Mouse (Mus musculus) ES-Bruce4 (cell line): ENCODE measurements around the gene Timm44. TPM values are rescaled to one million over a fixed set of nuclear protein-coding genes. Genes with fewer than 3 reads are reported as not detected.

ENCODE experiments used
- H3K27ac ChIP-seq: 2 replicates; pipeline ENCODE4 v1.5.1; 2012; ENCODE audit warnings: low read length, inconsistent platforms; ENCODE audit not compliant: insufficient read depth
- H3K27me3 ChIP-seq: 2 replicates; pipeline ENCODE4 v1.6.1; 2012; ENCODE audit warnings: mild to moderate bottlenecking, low read length, inconsistent platforms; ENCODE audit not compliant: control insufficient read depth, poor library complexity, insufficient read depth, severe bottlenecking
- H3K36me3 ChIP-seq: 2 replicates; pipeline ENCODE4 v1.6.1; 2012; ENCODE audit warnings: inconsistent platforms, mild to moderate bottlenecking, low read length, moderate library complexity; ENCODE audit not compliant: control insufficient read depth, poor library complexity, insufficient read depth, severe bottlenecking
- H3K4me1 ChIP-seq: one replicate; pipeline ENCODE4 v1.8.1; 2011; ENCODE audit warnings: low read length; ENCODE audit not compliant: control insufficient read depth, insufficient read depth
- H3K4me3 ChIP-seq: 2 replicates; pipeline ENCODE4 v1.5.1; 2011; ENCODE audit warnings: low read depth, mild to moderate bottlenecking, low read length
- H3K9ac ChIP-seq: 2 replicates; pipeline ENCODE4 v1.6.1; 2012; ENCODE audit warnings: low read depth, mild to moderate bottlenecking, inconsistent platforms; ENCODE audit not compliant: poor library complexity, severe bottlenecking
- H3K9me3 ChIP-seq: replicated peaks from 2 replicates; pipeline ENCODE4 v1.6.1; 2012; ENCODE audit warnings: mild to moderate bottlenecking, low read length, inconsistent platforms; ENCODE audit not compliant: control insufficient read depth, poor library complexity, insufficient read depth, severe bottlenecking
- CTCF ChIP-seq: IDR thresholded peaks from one replicate; pipeline ENCODE4 v1.8.1; 2011; ENCODE audit warnings: low read depth, low read length
- EP300 ChIP-seq: IDR thresholded peaks from 2 replicates; pipeline ENCODE4 v1.6.1; 2011; ENCODE audit warnings: low read depth, low read length; ENCODE audit not compliant: insufficient read depth
- POLR2A ChIP-seq: IDR thresholded peaks from one replicate; pipeline ENCODE4 v1.8.1; 2011; ENCODE audit warnings: low read length; ENCODE audit not compliant: insufficient read depth
- polyA plus RNA-seq: library from polyadenylated mRNA; stranded (reverse); fragments of >200 nt; gene quantifications from 2 replicates; pipeline ENCODE4 v1.2.4, GENCODE M21; 2011; ENCODE audit warnings: low read depth; ENCODE audit not compliant: missing spikeins, insufficient read depth, insufficient read length

Gene Timm44
- polyA plus RNA-seq, 1 experiment = 103 TPM

DNA sequence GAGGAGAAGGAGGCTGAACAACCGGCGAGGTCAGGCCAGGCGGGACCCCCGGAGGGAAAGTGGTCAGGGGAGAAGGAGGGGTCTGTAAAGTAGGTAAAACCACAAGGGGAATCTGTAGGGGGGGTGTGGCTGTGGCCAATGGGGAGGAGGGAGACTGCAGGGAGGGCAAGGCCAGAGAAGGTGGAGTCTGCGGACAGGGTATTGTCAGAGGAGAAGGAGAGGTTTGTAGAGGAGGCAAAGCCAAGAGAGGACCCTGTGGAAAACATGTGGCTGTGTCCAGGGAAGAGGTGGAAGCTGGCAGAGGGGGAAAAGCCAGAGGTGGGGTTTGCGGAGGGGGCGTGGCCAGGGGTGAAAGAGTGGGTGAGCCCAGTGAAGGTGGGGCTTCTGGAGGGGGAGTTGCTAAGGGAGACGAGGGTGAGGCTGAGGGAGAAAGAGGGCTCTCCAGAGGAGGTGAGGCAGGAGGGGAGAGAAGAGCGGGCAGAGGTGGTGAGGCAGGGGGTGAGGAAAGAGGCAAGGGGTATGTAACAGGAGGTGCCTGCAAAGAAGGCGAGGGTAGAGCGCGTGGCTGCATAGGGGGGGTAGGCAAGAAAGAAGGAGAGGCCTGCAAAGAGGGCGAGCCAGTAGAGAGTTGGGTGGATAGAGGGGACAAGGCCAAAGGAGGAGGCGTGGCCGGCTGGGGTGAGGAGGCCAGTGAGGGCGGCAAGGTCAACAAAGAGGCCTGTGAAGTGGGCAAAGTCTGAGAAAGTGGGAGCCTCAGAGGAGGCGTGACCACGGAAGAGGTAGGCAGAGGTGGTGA is 62.3 kb downstream of the Timm44 start:
- peaks cover 4% of the 10 kb centered on the region for H3K4me1 ChIP-seq
- H3K4me3 ChIP-seq = peak overlapping the region; percentile 26
- no peaks in the 10 kb centered on the region; the same call in 1 of the 2 replicates for H3K27me3 ChIP-seq
- no peak overlapping the region for H3K27ac ChIP-seq
- no peaks in the 10 kb centered on the region for H3K9me3 ChIP-seq
- H3K9ac ChIP-seq = 0 out of 2 replicates have a peak overlapping the region, but pooled peaks have one; percentile 7
- H3K36me3 ChIP-seq = no peaks in the 10 kb centered on the region
- TF ChIP-seq CTCF (no peak), POLR2A (no peak), EP300 (no peak)

DNA sequence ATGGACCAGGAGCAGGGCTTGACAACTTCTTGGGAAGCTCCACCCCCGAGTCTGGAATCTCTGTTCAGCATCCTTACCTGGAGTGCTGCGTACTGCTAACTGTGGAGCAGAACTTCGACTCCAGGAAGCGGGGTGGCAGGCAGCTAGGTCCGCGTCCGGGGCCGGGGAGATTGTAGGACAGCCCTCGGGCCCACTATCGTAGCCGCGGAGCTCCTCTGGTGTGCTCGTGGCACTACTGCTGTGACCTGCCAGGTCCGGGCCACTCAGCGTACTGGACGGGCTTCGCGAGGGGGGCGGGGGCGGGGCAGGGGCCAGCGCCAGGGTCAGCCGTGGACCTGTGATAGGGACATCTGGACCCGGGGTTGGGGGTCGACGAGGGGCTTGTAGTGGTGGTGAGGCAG is 62.9 kb downstream of the Timm44 start:
- H3K27ac ChIP-seq = no peak overlapping the region
- H3K4me3 ChIP-seq = peak overlapping the region; percentile 23
- H3K36me3 ChIP-seq = no peaks in the 10 kb centered on the region
- H3K9ac ChIP-seq = no peak overlapping the region
- H3K4me1 ChIP-seq = peaks cover 4% of the 10 kb centered on the region
- H3K9me3 ChIP-seq = no peaks in the 10 kb centered on the region
- no peak for TF ChIP-seq CTCF
- no peak for TF ChIP-seq POLR2A
- TF ChIP-seq EP300 = no peak
- no peaks in the 10 kb centered on the region; the same call in 1 of the 2 replicates for H3K27me3 ChIP-seq

DNA sequence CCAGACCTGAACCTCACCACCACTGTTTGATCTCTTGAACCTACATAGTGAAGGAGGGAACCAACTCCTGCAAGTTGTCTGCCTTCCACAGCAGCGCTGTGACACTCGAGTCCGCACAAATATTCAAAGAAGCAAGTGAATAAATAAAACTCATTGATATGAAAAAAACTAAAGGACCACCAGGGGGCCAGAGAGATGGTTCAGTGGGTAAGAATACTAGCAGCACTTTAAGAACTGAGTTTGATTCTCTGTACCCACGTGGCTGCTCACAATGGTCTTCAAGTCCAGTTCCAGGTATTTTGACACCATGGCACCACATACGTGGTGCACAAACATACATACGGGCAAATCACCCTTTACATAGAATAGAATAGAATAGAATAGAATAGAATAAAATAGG is 64.6 kb downstream of the Timm44 start:
- no peaks in the 10 kb centered on the region for H3K36me3 ChIP-seq
- peaks cover 4% of the 10 kb centered on the region for H3K4me1 ChIP-seq
- no peak overlapping the region for H3K4me3 ChIP-seq
- no peak overlapping the region for H3K9ac ChIP-seq
- H3K27ac ChIP-seq = no peak overlapping the region
- H3K27me3 ChIP-seq = no peaks in the 10 kb centered on the region; the same call in 1 of the 2 replicates
- TF ChIP-seq EP300 = no peak
- no peak for TF ChIP-seq POLR2A
- no peak for TF ChIP-seq CTCF
- no peaks in the 10 kb centered on the region for H3K9me3 ChIP-seq

Other genes with a start within 250 kb of the Timm44 start
- gene Cd209f, start 170.1 kb downstream of the Timm44 start, polyA plus RNA-seq = not detected in 2 replicates
- not detected in 2 replicates for gene Cd209g, start 141.8 kb downstream of the Timm44 start, polyA plus RNA-seq
- gene Evi5l, start 109.3 kb downstream of the Timm44 start, polyA plus RNA-seq = 4.1 and 5.7 TPM in 2 replicates
- 7.2 and 10.7 TPM in 2 replicates for gene Prr36, start 58.5 kb downstream of the Timm44 start, polyA plus RNA-seq
- gene Lrrc8e, start 49.1 kb downstream of the Timm44 start, polyA plus RNA-seq = 1.0 and 1.4 TPM in 2 replicates
- 56.9 and 62.1 TPM in 2 replicates for gene Map2k7, start 37.2 kb downstream of the Timm44 start, polyA plus RNA-seq
- 0.33 and 1.2 TPM in 2 replicates for gene Gm49320, start 37.0 kb downstream of the Timm44 start, polyA plus RNA-seq
- gene Tgfbr3l, start 27.7 kb downstream of the Timm44 start, polyA plus RNA-seq = 4.2 and 5.6 TPM in 2 replicates
- 26.8 and 29.0 TPM in 2 replicates for gene Snapc2, start 22.8 kb downstream of the Timm44 start, polyA plus RNA-seq
- gene Ctxn1, start 16.6 kb downstream of the Timm44 start, polyA plus RNA-seq = 21.6 and 25.0 TPM in 2 replicates
- 35.1 and 40.2 TPM in 2 replicates for gene Ccl25, start 49.3 kb upstream of the Timm44 start, polyA plus RNA-seq
- 118 and 123 TPM in 2 replicates for gene Elavl1, start 49.5 kb upstream of the Timm44 start, polyA plus RNA-seq
- gene Cers4, start 217.1 kb upstream of the Timm44 start, polyA plus RNA-seq = 32.7 and 41.2 TPM in 2 replicates